Mouse (Mus musculus): Measurements from ENCODE around the gene Cabp7.
"Not testable (repeated sequence)": the region's sequence is repeated elsewhere in the genome, so short reads cannot be mapped to it uniquely, and the experiment has no call there.

The Cabp7 gene

GRCm38 (mm10) chr11:4747285-4747684 is 707 bp upstream of the Cabp7 start:
- DNase-seq (ENCODE audit: low spot score in 2 of 2): no peak

DNA sequence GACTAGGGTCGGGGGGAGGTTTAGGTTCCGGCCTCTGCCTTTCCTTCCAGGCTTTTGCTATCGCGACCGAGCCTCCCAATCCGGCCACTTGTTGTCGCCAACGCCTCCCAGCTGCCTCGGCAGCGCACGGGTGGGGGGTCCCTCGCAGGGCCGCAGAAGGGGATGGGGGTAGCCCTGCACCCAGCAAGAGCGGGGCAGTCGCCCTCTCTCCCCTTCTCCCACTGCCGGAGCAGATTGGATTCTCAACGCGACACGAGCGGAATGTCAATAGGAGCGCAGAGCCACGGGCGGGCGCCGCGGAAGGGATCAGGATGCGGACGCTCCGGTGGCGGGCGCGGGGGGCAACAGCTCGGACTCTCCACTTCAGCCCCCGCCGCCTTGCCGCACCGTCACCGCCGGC is 609 bp downstream of the Cabp7 start:
- DNase-seq (ENCODE audit: low spot score in 2 of 2): no peak

GRCm38 (mm10) chr11:4744691-4745090 is 1.9 kb downstream of the Cabp7 start:
- no peak for DNase-seq (ENCODE audit: low spot score in 2 of 2)

- DNase-seq (ENCODE audit: low spot score in 2 of 2): no peak
Observed at GRCm38 (mm10) chr11:4740785-4741184, 5.8 kb downstream of the Cabp7 start.

GRCm38 (mm10) chr11:4738719-4739118 is 7.9 kb downstream of the Cabp7 start:
- no peak for DNase-seq (ENCODE audit: low spot score in 2 of 2)

DNA sequence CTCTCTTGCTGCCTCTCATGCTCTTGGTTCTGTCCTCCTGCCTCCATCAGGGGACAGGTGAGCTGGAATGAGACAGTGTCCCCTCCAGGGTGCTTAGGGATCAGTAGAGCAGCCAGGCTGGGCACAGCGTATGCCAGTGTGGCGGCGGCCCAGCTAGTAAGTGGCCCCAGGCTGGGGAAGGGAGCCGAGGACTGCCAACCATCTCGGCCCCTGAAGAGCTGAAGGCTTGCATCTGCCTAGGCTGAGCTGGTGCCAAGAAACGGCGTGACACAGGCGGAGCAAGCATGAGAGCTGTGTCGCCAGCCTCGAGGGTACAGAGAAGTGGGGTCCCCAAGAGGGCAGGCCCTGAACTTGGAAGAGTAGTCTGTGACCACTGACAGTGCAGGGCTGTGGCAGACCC is 8.9 kb downstream of the Cabp7 start:
- no peak for DNase-seq (ENCODE audit: low spot score in 2 of 2)

DNA sequence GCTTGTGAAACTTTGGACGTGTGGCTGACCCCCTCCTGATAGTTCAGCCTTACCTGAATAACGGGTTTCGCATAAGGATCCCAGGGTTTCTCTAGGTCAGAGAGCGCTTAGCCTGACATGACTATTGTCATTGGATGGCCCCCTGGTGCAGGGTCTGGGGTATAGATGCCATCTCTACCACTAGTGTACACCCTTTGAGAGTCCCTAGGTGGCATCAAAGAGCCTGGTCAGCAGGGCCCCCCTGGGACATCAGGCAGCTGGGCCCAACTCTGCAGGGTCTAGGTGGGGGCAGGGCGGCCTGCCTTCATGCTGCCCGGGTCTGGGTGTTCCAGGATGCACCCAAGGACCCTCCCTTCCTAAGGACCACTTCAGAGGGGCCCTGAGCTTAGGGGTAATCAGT is 10.2 kb downstream of the Cabp7 start:
- no peak for DNase-seq (ENCODE audit: low spot score in 2 of 2)

DNA sequence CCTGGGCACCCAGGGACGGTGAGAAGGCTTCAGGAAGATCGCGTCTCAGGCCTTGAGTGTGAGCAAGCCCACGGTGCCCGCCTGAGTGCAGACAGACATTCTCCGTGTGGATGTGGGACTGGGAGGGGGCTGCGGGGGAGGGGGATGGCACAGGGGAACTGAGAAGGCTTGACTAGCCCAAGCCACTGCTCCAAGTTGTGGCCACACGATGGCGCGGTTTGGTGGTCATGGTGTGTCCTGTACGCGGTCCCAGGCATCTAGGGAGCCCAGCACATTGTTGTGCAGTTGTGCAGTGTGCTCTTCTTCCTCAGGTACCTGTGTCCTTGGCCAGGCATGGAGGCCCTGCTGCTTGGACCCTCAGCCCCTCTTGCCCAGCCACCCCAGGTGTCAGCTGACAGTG is 12.4 kb downstream of the Cabp7 start:
- no peak for DNase-seq (ENCODE audit: low spot score in 2 of 2)

DNA sequence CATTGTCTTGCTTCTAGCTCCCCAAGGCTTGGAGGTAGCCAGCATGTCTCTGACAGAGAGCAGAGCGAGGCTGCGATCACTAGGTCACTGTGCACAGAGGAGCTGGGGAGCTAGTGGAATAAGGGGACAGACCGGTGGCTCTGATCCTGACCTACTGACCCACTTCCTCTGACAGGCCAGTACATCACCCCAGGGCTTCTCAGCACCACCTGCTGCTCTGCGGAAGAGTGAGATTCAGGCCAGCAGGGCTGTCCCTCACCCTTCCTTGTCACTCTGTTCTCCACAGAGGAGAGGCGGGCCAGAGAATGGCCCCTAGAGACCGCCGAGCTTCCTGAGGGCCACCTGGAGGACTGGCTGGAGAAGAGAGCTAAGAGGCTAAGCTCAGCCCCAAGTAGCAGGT is 14.8 kb downstream of the Cabp7 start:
- DNase-seq (ENCODE audit: low spot score in 2 of 2): no peak

DNA sequence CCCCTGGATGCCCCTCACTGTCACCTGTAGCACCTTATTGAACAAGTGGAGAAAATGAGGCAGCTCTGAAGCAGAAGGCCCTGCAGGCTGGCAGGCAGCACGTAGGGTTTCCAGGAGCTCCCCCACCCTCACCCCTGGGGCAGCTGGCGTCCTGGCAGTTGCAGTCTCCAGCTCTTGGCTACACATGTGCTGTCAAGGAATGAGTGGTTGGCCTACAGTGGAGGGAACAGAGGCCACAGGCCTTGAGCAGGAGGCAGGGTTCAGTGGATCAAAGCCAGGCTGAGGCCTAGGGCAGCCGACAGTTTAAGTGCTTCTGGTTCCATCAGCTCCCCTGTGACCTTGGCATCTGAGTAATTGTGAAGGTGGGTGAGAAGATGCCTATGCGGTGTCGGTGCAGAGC is 15.7 kb downstream of the Cabp7 start:
- DNase-seq (ENCODE audit: low spot score in 2 of 2): no peak

GRCm38 (mm10) chr11:4730096-4730495 is 16.5 kb downstream of the Cabp7 start:
- no peak for DNase-seq (ENCODE audit: low spot score in 2 of 2)

GRCm38 (mm10) chr11:4729603-4730002 is 17.0 kb downstream of the Cabp7 start:
- DNase-seq (ENCODE audit: low spot score in 2 of 2): no peak

DNA sequence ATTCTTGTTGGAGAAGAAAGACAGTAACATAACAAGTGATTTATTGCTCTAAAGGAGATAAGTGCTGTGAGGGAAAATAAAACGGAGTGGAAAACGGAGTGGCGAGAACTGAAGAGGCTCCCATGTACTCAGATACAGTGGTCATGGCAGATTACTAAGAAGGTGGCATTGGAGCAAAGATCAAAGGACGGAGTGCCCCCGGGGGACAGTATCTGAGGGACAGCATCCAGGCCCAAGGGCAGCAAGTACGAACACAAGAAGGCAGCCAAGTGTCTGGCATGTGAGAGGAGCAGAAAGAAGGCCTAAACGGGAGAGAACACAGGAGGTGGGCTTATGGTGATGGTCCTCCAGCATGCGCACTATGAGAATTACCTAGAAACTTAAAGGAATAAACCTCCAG is 24.9 kb downstream of the Cabp7 start:
- no peak for DNase-seq (ENCODE audit: low spot score in 2 of 2)

- DNase-seq (ENCODE audit: low spot score in 2 of 2): no peak
Observed at GRCm38 (mm10) chr11:4720900-4721580, 25.5 kb downstream of the Cabp7 start.

- no peak for DNase-seq (ENCODE audit: low spot score in 2 of 2)
Observed at GRCm38 (mm10) chr11:4720393-4720792, 26.2 kb downstream of the Cabp7 start.

DNA sequence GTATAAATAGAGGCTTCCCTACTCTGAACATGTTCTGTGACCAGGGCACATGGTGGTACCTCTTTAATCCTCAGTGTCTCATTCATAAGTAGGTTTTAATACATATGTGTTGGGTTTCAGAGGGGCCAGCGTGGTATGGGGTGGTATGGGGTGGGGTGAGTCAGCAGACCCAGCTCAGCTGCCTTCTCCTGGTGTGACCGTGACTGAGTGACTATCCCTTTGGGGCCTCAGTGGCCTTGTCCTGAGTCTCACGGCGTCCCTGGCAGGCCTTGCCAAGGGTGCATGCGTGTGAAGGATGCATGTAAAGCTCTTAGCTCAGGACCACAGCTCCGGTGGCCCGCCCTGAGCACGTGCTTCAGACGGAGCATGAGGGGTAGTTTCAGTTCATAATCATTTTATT is 26.6 kb downstream of the Cabp7 start:
- DNase-seq (ENCODE audit: low spot score in 2 of 2): no peak

DNA sequence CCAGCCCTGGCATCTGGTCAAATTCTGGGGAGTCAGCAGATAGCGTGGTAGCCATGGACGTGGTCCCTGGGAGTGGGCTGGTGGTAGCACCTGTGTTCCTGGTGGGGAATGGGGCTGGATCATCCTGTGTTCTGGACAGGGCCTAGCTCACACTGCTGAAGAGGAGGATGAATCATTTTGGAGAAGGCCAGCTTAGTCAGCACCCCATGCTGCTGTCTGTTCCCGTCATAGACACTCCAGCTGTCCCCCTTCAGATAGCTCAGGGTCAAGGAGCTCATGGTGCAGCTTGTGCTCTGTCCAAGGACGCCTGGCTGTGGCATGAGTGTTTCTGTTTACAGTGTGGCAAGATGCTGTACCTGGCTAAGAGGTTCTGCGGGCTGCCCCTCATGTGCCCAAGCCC is 28.0 kb downstream of the Cabp7 start:
- DNase-seq (ENCODE audit: low spot score in 2 of 2): no peak

DNA sequence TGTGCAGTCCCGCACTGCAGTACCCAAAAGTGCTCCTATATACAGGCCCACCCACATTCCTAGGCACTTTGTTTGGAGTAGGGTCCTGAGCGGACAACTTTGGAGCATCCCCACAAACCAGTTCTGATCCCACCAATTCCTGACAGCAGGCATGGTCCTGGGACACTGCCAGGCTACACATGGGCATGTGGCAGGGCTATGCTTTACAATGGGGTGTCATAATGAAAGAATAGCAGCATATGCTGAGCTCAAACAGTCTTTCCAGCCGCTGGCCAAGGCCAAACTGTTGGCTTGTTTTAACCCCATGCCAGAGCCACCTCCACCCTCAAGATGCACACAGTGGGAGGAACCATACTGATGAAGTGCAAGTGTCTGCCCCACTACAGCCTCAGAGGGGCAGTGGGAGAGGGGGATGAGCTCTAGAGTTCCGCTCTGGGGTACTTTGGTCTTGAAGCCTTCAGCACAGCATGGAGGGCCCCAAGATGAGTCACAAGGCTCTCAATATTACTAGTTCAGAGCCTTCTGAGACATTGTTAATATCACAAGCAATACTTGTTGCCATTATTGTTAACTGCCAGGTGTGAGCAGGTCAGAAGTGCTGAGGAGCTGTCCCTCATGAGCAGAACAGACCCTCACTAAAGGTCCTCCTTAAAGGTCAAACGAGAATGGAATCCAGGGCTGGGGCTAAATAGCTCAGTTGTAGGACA is 29.9 kb downstream of the Cabp7 start:
- no peak for DNase-seq (ENCODE audit: low spot score in 2 of 2)

DNA sequence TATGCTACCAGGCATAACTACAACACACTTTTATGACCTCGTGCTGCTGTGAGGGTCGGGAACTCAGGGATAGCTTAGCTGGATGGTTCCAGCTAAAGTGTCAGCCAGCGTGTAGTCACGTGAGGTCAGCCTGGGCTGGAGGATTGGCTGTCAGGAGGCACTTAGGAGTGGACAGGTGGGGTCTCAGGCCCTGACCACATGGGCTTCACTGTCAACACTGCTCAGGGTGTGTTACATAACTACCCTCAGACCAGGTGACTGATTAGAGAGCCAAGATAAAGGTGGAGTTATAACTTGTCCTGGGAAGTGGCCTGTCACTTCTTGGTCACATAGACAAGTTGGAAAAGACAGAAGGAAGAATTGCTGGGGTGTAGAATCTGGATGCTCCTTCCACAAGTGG is 31.0 kb downstream of the Cabp7 start:
- no peak for DNase-seq (ENCODE audit: low spot score in 2 of 2)

- DNase-seq (ENCODE audit: low spot score in 2 of 2): no peak
Observed at GRCm38 (mm10) chr11:4714727-4715126, 31.9 kb downstream of the Cabp7 start.

DNA sequence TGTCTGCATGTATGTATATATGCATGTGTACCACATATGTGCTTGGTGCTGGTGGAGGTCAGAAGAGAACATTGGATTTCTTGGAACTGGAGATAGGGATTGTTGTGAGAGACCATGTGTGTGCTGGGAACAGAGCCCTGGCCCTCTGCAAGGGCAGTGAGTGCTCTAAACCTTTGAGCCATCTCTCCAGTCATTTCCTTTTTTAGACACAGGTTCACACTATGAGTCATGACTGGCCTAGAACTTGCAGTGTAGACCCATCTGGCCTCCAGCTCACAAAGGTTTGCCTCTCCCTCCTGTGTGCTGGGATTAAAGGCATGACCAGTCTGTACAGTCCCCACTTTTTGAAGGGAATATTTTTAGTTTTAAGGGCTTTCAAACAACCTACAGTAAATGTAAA is 33.8 kb downstream of the Cabp7 start:
- DNase-seq (ENCODE audit: low spot score in 2 of 2): no peak

GRCm38 (mm10) chr11:4710188-4710587 is 36.4 kb downstream of the Cabp7 start:
- DNase-seq (ENCODE audit: low spot score in 2 of 2): not testable (repeated sequence)

DNA sequence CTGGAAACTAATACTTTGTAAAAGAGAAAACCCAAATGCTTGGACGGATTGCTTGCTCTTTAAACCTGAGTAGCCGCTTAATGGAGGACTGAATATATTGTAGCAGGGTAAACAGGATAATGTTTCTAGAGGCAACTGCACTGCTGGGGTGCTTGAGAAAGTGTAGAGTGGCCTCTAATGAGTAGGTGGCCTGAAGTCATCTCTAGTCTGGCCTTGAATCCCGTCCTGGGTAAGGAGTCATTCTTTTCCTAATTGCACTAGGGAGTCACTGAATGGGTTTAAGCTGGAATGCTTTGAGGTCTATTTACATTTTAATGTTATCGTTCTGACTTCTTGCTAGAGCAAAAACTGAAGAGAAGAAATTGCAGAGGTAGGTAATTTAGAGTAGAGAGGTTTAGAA is 41.4 kb downstream of the Cabp7 start:
- no peak for DNase-seq (ENCODE audit: low spot score in 2 of 2)
